Mouse (Mus musculus): ENCODE data around the gene Slc25a45.

Slc25a45 gene

DNA sequence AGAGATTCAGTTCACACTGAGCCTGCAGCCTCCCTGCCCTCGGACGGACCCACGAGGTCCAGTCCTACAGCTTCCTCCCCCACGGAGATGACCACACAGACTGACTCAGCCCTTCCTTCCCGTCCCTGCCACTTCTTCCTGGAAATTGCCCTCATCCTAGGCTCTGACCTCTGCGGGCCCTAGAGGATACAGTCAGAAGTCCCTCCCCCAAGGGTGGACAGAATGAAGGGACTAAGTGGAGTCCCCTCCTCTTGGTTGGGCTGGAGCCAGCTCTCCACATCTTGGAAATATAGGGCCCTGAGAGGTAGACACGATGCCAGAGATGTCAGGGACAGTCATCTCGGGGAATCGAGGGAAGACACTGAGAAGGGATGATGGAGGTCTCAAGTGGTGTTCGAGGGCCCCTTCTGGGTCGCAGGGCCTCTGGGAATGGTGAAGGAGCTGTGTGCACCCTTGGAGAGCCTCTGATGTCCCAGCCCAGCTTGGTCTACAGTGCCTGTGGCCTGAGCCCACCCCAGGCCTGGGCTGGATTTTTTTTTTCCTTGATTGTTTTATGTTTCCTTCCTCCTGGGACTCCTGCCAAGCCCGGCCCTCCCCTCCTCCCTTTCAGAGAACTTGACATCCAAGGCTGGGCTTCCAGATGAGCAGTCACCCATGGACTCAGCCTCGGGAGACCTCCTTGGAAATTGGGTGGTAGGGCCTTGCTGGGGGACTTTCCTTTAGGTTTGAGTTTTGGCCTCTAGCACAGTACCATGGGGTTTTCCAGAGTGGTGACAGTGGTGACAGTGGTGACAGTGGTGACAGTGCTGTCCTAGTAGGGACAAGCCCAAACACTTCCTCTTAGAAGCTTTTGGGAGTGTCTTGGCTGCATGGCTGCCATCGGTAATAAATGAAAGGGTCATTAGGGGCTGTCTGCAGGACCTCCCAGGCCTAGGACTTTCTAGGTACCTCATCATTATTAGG is 52.3 kb downstream of the Slc25a45 start:
- no peak for DNase-seq (ENCODE audit: low spot score)

- DNase-seq (ENCODE audit: low spot score), result no peak
Observed at GRCm38 (mm10) chr19:5935266-5935665, 57.7 kb downstream of the Slc25a45 start.
